Mouse (Mus musculus) heart, postnatal 0 days (tissue): ENCODE results near the gene Stim2. TPM values are rescaled to one million over a fixed set of nuclear protein-coding genes. Genes with fewer than 3 reads are reported as not detected.
A peak's percentile ranks its signal among the peaks of the same experiment; 100 is the strongest.

Source experiments
- ATAC-seq: fragments of 200-750 bp; cut with Nextera tagmentation; 2 replicates; pipeline ENCODE4 v1.8.0; 2017; ENCODE audit warnings: low read depth, moderate number of reproducible peaks, moderate library complexity; ENCODE audit not compliant: insufficient read depth
- DNase-seq: peaks from one replicate; pipeline ENCODE4 v3.0.0-alpha.2; 2016; ENCODE audit warnings: low spot score
- H3K27ac ChIP-seq: fragments of 300-500 bp; sonication (generic); 2 replicates; pipeline ENCODE4 v1.5.1; 2014; ENCODE audit warnings: low read depth, mild to moderate bottlenecking
- H3K27me3 ChIP-seq: fragments of 300-500 bp; sonication (generic); 2 replicates; pipeline ENCODE4 v1.6.1; 2014; ENCODE audit warnings: low read length, mixed read lengths; ENCODE audit not compliant: control insufficient read depth, insufficient read depth
- H3K36me3 ChIP-seq: fragments of 300-500 bp; sonication (generic); replicated peaks from 2 replicates; pipeline ENCODE4 v1.6.1; 2014; ENCODE audit warnings: low read length, mixed read lengths; ENCODE audit not compliant: control insufficient read depth, insufficient read depth
- H3K4me1 ChIP-seq: fragments of 300-500 bp; sonication (generic); 2 replicates; pipeline ENCODE4 v1.6.1; 2014; ENCODE audit warnings: antibody characterized with exemption; ENCODE audit not compliant: control insufficient read depth, insufficient read depth
- H3K4me2 ChIP-seq: fragments of 300-500 bp; sonication (generic); 2 replicates; pipeline ENCODE4 v1.6.1; 2014; ENCODE audit warnings: low read depth, mild to moderate bottlenecking, low read length, moderate library complexity
- H3K4me3 ChIP-seq: fragments of 300-500 bp; sonication (generic); 2 replicates; pipeline ENCODE4 v1.5.1; 2014; ENCODE audit warnings: low read depth, low read length
- H3K9ac ChIP-seq: fragments of 300-500 bp; sonication (generic); replicated peaks from 2 replicates; pipeline ENCODE4 v1.6.1; 2014; ENCODE audit warnings: low read depth, low read length, mixed read lengths
- H3K9me3 ChIP-seq: fragments of 300-500 bp; sonication (generic); replicated peaks from 2 replicates; pipeline ENCODE4 v1.6.1; 2016; ENCODE audit warnings: low read length; ENCODE audit not compliant: control insufficient read depth
- CTCF ChIP-seq: IDR thresholded peaks from 2 replicates; pipeline ENCODE4 v1.5.1; 2016; ENCODE audit warnings: antibody characterized with exemption, control low read depth, low read depth
- EP300 ChIP-seq: IDR thresholded peaks from 2 replicates; pipeline ENCODE4 v1.6.1; 2016; ENCODE audit warnings: antibody characterized with exemption, low read depth
- WGBS: fragments of 180-500 bp; shearing (Covaris S2); extraction: QIAGEN DNeasy Blood & Tissue Kit; methylation state at CpG from one replicate; pipeline ENCODE4 v1.1.7; 2014; 5-methylcytosine and 5-hydroxymethylcytosine counted together
- polyA plus RNA-seq: library from polyadenylated mRNA; unstranded; fragments of >200 nt; fragmentation: Nextera tagmentation; extraction: Ambion mirVana; gene quantifications from 2 replicates; pipeline ENCODE4 v1.2.1, GENCODE M21; 2015
- total RNA-seq: library from RNA; depleted of rRNA; stranded (reverse); fragments of >200 nt; gene quantifications from 2 replicates; pipeline ENCODE4 v1.2.3, GENCODE M21; 2014; ENCODE audit warnings: low replicate concordance; rRNA removed

Stim2 gene
- total RNA-seq = 16.3 and 17.2 TPM in 2 replicates
- 7.1 and 7.8 TPM in 2 replicates for polyA plus RNA-seq

DNA sequence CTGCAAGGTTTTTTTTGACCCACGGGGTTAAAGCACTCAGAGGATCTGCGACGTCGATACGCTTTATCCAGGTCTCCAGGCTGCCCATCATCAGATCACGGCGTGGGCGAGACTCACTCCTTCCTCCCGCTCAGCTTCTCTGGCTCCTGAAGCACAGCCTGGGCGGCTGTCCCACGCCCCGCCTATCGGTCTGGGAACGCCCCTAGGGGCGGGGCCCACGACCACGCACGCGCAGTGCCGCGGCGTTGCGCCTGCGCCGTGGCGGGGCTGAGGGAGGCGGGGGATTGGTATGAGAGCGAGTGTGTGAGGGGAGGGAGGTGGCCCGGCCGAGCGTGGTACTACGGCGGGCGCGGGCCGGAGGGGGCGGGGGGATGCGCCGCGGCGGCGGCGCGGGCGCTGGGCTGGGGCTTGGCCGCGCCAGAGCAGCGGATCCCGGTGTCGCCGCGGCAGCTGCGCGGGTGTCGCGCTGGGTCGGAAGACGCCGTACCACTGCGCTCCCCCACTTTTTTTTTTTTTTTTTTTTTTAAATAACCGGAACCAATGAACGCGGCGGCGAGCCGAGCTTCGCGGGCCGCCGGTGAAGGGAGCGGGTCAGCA, at the start of gene Stim2:
TSS of gene Stim2 (plus strand) at position 354 of the 597 bp plus-strand sequence.
- H3K36me3 ChIP-seq = no peaks in the 10 kb centered on the region
- ATAC-seq (peak; percentile 98), DNase-seq (peak; percentile 95)
- no peaks in the 10 kb centered on the region for H3K9me3 ChIP-seq
- TF ChIP-seq EP300 (no peak), CTCF (no peak)
- H3K4me2 ChIP-seq = peak within 1 kb of the TSS; percentile 75
- WGBS = under 1% methylated on average over 64 of the region's 71 CpGs
- peak within 1 kb of the TSS; percentile 92 for H3K9ac ChIP-seq
- peak within 1 kb of the TSS; percentile 98 for H3K4me3 ChIP-seq
- H3K4me1 ChIP-seq = peaks cover 8% of the 10 kb centered on the region
- H3K27me3 ChIP-seq = no peaks in the 10 kb centered on the region
- peak within 1 kb of the TSS; percentile 96 for H3K27ac ChIP-seq

DNA sequence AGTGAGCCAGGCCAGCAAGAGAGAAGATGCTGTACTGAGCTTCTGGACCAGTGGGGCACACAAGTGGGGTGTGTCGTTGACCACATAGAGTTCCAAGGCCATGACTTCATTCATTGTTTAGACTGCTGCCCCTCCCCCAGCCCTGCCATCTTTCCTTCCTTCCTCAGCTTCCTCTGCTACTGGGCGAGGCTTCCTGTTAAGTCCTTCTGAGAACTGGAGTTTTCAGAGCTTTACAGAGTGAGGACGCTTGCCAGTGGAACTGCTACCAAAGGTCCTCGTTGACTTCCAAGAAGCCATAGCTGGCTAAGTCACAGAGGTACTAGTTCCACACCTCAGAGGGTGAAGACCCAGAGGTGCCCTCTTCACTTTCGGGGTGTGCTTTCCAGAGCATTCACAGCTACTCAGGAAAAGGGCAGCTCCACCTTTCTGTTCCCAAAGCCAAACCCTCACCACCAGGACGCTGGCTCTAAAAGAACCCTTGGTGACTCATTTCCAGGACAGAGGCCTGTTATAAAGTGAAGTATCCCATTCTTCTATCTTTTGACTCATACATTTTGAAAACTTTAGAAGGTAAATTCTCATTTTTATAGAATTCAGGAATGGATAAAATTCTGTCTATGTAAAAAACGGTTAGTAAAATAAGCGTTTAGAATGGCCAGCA, 49.6 kb upstream of the Stim2 start:
- Histone ChIP-seq H3K27me3 (no peaks in the 10 kb centered on the region), H3K4me1 (peaks cover 17% of the 10 kb centered on the region), H3K9me3 (no peaks in the 10 kb centered on the region), H3K4me2 (no peak overlapping the region), H3K9ac (no peak overlapping the region), H3K27ac (peak overlapping the region; percentile 82), H3K36me3 (no peaks in the 10 kb centered on the region), H3K4me3 (no peak overlapping the region)
- TF ChIP-seq EP300 (peak; percentile 94), CTCF (no peak)
- 68% methylated on average over 8 of the region's 8 CpGs for WGBS
- ATAC-seq = peak; percentile 81
- DNase-seq = peak; percentile 61

DNA sequence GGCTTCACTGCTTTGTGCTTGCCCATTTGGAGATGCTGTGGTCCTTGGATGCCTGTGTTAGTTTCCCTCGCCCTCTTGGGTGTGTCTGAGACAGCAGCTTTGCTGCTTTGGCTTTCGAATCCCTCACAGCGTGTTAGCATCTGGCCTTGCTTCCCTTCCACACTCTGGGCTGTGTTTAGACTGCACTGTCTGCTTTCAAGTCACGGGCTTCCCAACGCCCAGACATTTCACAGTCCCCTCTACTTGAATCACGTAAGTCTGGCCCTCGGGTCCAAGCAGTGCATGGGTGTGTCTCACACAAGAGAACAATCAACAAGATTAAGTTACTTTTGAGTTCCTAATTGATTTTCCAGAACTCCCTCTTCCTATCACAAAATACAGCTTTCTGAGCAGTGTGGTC, 48.1 kb upstream of the Stim2 start:
- Histone ChIP-seq H3K27ac (peak overlapping the region; percentile 79), H3K9ac (no peak overlapping the region), H3K4me1 (peaks cover 17% of the 10 kb centered on the region), H3K4me3 (no peak overlapping the region), H3K9me3 (no peaks in the 10 kb centered on the region), H3K4me2 (no peak overlapping the region), H3K36me3 (no peaks in the 10 kb centered on the region), H3K27me3 (no peaks in the 10 kb centered on the region)
- TF ChIP-seq EP300 = no peak
- TF ChIP-seq CTCF = no peak
- DNase-seq (peak; percentile 55), ATAC-seq (peak; percentile 66)
- whole genome bisulfite sequencing = 45% methylated on average over 7 of the region's 7 CpGs

DNA sequence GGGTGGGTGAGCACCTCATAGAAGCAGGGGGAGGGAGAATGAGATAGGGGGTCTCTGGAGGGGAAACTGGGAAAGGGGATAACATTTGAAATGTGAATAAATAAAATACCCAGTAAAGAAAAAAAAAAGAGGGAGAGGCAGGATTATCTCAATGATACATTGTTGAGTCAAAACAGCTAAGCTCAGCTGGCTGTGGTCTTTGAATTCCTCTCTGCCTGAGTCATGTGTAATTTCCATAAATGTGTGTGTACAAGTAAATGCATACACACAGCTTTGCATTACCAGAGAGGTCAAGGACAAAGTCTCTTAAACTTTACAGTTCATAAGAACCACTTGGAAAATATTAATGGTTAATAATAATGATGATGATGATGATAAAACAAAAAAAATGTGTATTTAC, 45.1 kb upstream of the Stim2 start:
- TF ChIP-seq CTCF (no peak), EP300 (no peak)
- Histone ChIP-seq H3K4me1 (peaks cover 8% of the 10 kb centered on the region; the same call in 1 of the 2 replicates), H3K9ac (no peak overlapping the region), H3K4me2 (no peak overlapping the region), H3K9me3 (no peaks in the 10 kb centered on the region), H3K4me3 (no peak overlapping the region), H3K27me3 (no peaks in the 10 kb centered on the region), H3K27ac (peak overlapping the region; percentile 39), H3K36me3 (no peaks in the 10 kb centered on the region)
- ATAC-seq (no peak), DNase-seq (no peak)

DNA sequence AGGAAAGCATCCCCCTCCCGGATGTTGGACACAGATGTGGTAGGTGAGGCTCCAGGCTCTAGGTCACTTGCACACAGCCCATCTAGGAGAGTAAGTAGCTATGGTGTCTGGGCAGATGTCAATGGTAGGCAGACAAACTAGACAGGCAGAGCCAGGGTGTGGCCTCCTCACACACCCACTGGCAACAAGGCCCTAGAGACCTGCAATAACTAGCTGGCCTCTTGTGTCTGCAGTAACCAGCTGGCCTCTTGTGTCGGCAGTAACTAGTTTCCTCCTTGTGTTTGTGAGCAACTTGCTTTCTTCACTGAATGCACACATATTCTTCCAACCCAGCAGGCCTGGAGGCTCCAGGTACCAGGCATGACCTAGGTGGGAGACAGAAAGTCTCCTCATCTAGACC, 44.5 kb upstream of the Stim2 start:
- Histone ChIP-seq H3K4me1 (0 out of 2 replicates have a peak, but pooled peaks cover 8% of the 10 kb centered on the region), H3K27me3 (no peaks in the 10 kb centered on the region), H3K27ac (no peak overlapping the region), H3K4me3 (no peak overlapping the region), H3K4me2 (no peak overlapping the region), H3K9me3 (no peaks in the 10 kb centered on the region), H3K36me3 (no peaks in the 10 kb centered on the region), H3K9ac (no peak overlapping the region)
- no peak for ATAC-seq
- DNase-seq = no peak
- no peak for TF ChIP-seq CTCF
- TF ChIP-seq EP300 = no peak
- WGBS = 87% methylated on average over 2 of the region's 2 CpGs
